13 mouse cellular contexts compared by ENCODE assay signal in the genomic region with DNA sequence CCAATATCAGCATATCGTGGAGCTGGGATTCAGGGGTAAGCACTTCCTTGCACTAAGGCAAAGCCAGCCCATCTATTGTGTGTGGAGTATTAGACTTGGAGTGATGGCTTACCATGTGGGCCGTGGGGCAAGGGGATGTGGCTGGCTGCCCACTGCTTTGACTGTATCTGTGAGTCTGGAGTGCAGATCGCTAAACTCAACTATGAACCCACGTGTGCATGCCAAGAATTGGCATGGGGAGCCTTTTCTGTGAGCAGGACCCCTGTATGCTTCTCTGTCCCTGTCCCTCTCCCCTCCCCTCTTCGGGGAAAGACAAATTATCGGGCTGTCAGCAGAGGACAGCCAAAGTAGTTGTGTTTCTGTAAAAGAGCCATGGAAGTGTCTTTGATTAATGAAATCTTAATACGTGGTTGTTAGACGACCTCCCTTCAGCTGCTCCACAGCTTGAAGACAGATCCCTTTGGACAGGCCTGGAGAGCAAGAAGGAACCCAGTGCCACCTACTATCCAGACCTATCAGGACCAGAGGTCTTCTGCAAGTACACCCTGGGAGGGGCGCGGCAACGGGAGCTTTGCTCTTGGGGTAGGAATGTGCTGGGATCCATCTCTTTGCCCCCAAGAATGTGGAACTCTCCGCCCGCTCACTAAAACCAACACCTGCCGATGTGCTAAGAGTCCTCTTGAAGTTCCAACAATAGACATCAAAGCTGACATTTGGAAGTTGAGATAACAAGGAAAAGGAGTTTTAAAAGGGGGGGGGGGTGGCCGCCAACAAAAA. TPM values are rescaled to one million over a fixed set of nuclear protein-coding genes. Genes with fewer than 3 reads are reported as not detected.
DNase-seq lines count a peak whose midpoint lies in the region; ATAC-seq lines count a peak whose summit lies in the region.
"Had no signal": no experiment of that assay in that cellular context is flagged by ENCODE, and none has a peak within 500 bp of the region (broad histone marks: within the 10 kb centered on the region; RNA-seq: fewer than 3 reads in every experiment).

No protein-coding gene starts in this region.

- H3K36me3 ChIP-seq in forebrain, embryonic 14.5 days (ENCODE audit: control insufficient read depth, insufficient read depth, low read length), result no peaks in the 10 kb centered on the region
- H3K36me3 ChIP-seq in forebrain, embryonic 12.5 days (replicated peaks), result no peaks in the 10 kb centered on the region
- no peaks in the 10 kb centered on the region for H3K36me3 ChIP-seq in hindbrain, embryonic 14.5 days (replicated peaks; ENCODE audit: control insufficient read depth, insufficient read depth)
- H3K36me3 ChIP-seq in hindbrain, embryonic 12.5 days, result no peaks in the 10 kb centered on the region
- peaks cover 20% of the 10 kb centered on the region for H3K36me3 ChIP-seq in megakaryocyte, embryonic 14.5 days (replicated peaks; ENCODE audit: low read length)
- H3K36me3 ChIP-seq: midbrain, embryonic 15.5 days had no signal

- no peak overlapping the region for H3K9ac ChIP-seq in forebrain, embryonic 14.5 days (ENCODE audit: low read length)
- H3K9ac ChIP-seq in forebrain, embryonic 12.5 days, result no peak overlapping the region
- H3K9ac ChIP-seq in hindbrain, embryonic 14.5 days, result no peak overlapping the region
- no peak overlapping the region for H3K9ac ChIP-seq in hindbrain, embryonic 12.5 days
- H3K9ac ChIP-seq: midbrain, embryonic 15.5 days had no signal

- no peaks in the 10 kb centered on the region for H3K9me3 ChIP-seq in forebrain, embryonic 14.5 days (replicated peaks; ENCODE audit: control insufficient read depth, low read length)
- H3K9me3 ChIP-seq in forebrain, embryonic 12.5 days, result no peaks in the 10 kb centered on the region
- H3K9me3 ChIP-seq in hindbrain, embryonic 14.5 days (ENCODE audit: control insufficient read depth, low read length), result no peaks in the 10 kb centered on the region
- no peaks in the 10 kb centered on the region for H3K9me3 ChIP-seq in hindbrain, embryonic 12.5 days (replicated peaks)
- no peaks in the 10 kb centered on the region for H3K9me3 ChIP-seq in megakaryocyte, embryonic 14.5 days
- H3K9me3 ChIP-seq: midbrain, embryonic 15.5 days had no signal

- 43% methylated on average over 15 of the region's 15 CpGs for WGBS in forebrain, embryonic 14.5 days
- 56% methylated on average over 15 of the region's 15 CpGs for WGBS in forebrain, embryonic 12.5 days
- 31% methylated on average over 15 of the region's 15 CpGs for WGBS in hindbrain, embryonic 14.5 days
- WGBS in hindbrain, embryonic 12.5 days, result 34% methylated on average over 15 of the region's 15 CpGs

- peak; percentile 27 for DNase-seq in forebrain, embryonic 14.5 days (ENCODE audit: low spot score)
- no peak for DNase-seq in hindbrain, embryonic 14.5 days (ENCODE audit: low spot score)
- peak; percentile 24 for DNase-seq in embryo, embryonic 9.5 days (ENCODE audit: extremely low spot score)
- no peak for DNase-seq in spleen, postnatal 4 days (ENCODE audit: low spot score in 2 of 2)
- DNase-seq: cerebellum, adult 2 months; right cerebral cortex, adult 18-20 months; thymus, adult 18-20 months had no signal

- H3K4me3 ChIP-seq in forebrain, embryonic 14.5 days (ENCODE audit: low read depth, low read length), result no peak overlapping the region
- no peak overlapping the region for H3K4me3 ChIP-seq in forebrain, embryonic 12.5 days (replicated peaks)
- H3K4me3 ChIP-seq in hindbrain, embryonic 14.5 days (replicated peaks; ENCODE audit: low read length), result no peak overlapping the region
- no peak overlapping the region for H3K4me3 ChIP-seq in hindbrain, embryonic 12.5 days
- H3K4me3 ChIP-seq in megakaryocyte, embryonic 14.5 days (replicated peaks), result peak overlapping the region; percentile 28
- H3K4me3 ChIP-seq: midbrain, embryonic 15.5 days had no signal

- H3K4me2 ChIP-seq in forebrain, embryonic 14.5 days (ENCODE audit: low read length), result no peak overlapping the region
- H3K4me2 ChIP-seq in forebrain, embryonic 12.5 days, result no peak overlapping the region
- no peak overlapping the region for H3K4me2 ChIP-seq in hindbrain, embryonic 14.5 days (replicated peaks)
- no peak overlapping the region for H3K4me2 ChIP-seq in hindbrain, embryonic 12.5 days (replicated peaks)
- H3K4me2 ChIP-seq: liver, embryonic 11.5 days; midbrain, embryonic 15.5 days had no signal

- ATAC-seq in forebrain, embryonic 14.5 days, result peak; percentile 29; the same call in 1 of the 2 replicates
- no peak for ATAC-seq in forebrain, embryonic 12.5 days (ENCODE audit: low FRiP score)
- peak; percentile 46; the same call in 1 of the 2 replicates for ATAC-seq in hindbrain, embryonic 14.5 days (ENCODE audit: low FRiP score)
- ATAC-seq in hindbrain, embryonic 12.5 days (ENCODE audit: low FRiP score), result no peak
- no peak for ATAC-seq in megakaryocyte, adult 5-6 weeks (ENCODE audit: poor library complexity, severe bottlenecking)
- ATAC-seq: midbrain, embryonic 15.5 days had no signal

- no peak overlapping the region for H3K27ac ChIP-seq in forebrain, embryonic 14.5 days (ENCODE audit: low read depth, low read length)
- no peak overlapping the region for H3K27ac ChIP-seq in forebrain, embryonic 12.5 days
- no peak overlapping the region for H3K27ac ChIP-seq in hindbrain, embryonic 14.5 days
- H3K27ac ChIP-seq in hindbrain, embryonic 12.5 days, result no peak overlapping the region
- H3K27ac ChIP-seq: midbrain, embryonic 15.5 days had no signal

- 0 out of 2 replicates have a peak, but pooled peaks cover 3% of the 10 kb centered on the region for H3K4me1 ChIP-seq in forebrain, embryonic 14.5 days (ENCODE audit: control insufficient read depth, insufficient read depth, low read length)
- peaks cover 19% of the 10 kb centered on the region; the same call in 1 of the 2 replicates for H3K4me1 ChIP-seq in forebrain, embryonic 12.5 days
- H3K4me1 ChIP-seq in hindbrain, embryonic 14.5 days (replicated peaks; ENCODE audit: control insufficient read depth, insufficient read depth, low read length), result peaks cover 6% of the 10 kb centered on the region; the same call in 1 of the 2 replicates
- H3K4me1 ChIP-seq in hindbrain, embryonic 12.5 days, result peaks cover 19% of the 10 kb centered on the region
- peaks cover 61% of the 10 kb centered on the region for H3K4me1 ChIP-seq in megakaryocyte, embryonic 14.5 days

- no peaks in the 10 kb centered on the region for H3K27me3 ChIP-seq in forebrain, embryonic 14.5 days (replicated peaks; ENCODE audit: control insufficient read depth, insufficient read depth, low read length)
- no peaks in the 10 kb centered on the region; the same call in 1 of the 2 replicates for H3K27me3 ChIP-seq in forebrain, embryonic 12.5 days
- H3K27me3 ChIP-seq in hindbrain, embryonic 14.5 days (ENCODE audit: control insufficient read depth, insufficient read depth, low read length), result no peaks in the 10 kb centered on the region
- H3K27me3 ChIP-seq in hindbrain, embryonic 12.5 days, result no peaks in the 10 kb centered on the region
- no peaks in the 10 kb centered on the region for H3K27me3 ChIP-seq in megakaryocyte, embryonic 14.5 days (replicated peaks)
- H3K27me3 ChIP-seq: midbrain, embryonic 15.5 days had no signal

RNA-seq across cellular contexts. Expression of gene Zbtb16, which starts 53.5 kb away (rescaled TPM):
- 2.3 and 3.7 TPM in 2 replicates for polyA plus RNA-seq in forebrain, embryonic 14.5 days (2014; fragmentation: Nextera tagmentation; extraction: Ambion mirVana)
- 3.5 and 5.6 TPM in 2 replicates for polyA plus RNA-seq in forebrain, embryonic 12.5 days (2016; fragmentation: Nextera tagmentation; extraction: Ambion mirVana)
- 5.3 and 6.0 TPM in 2 replicates for polyA plus RNA-seq in hindbrain, embryonic 14.5 days (2014; fragmentation: Nextera tagmentation; extraction: Ambion mirVana)
- polyA plus RNA-seq in hindbrain, embryonic 12.5 days (2016; fragmentation: Nextera tagmentation; extraction: Ambion mirVana), result 6.8 and 6.9 TPM in 2 replicates
- polyA plus RNA-seq in megakaryocyte, embryonic 14.5 days (2012; ENCODE audit: insufficient read depth, low replicate concordance), result 1.00 and 1.8 TPM in 2 replicates
- total RNA-seq in megakaryocyte, adult 5-6 weeks (2015), result 1.9 and 3.0 TPM in 2 replicates
- total RNA-seq in megakaryocyte, adult 5-6 weeks (2017), result 2.2 and 2.7 TPM in 2 replicates

Comparison
In these comparisons a context has a peak if more than half of its experiments do, and no peak if none do; other contexts are left out.
1. ATAC-seq: peak in forebrain, embryonic 14.5 days (single experiment) and hindbrain, embryonic 14.5 days (single experiment); none in forebrain, embryonic 12.5 days (single experiment), hindbrain, embryonic 12.5 days (single experiment) and megakaryocyte, adult 5-6 weeks (single experiment).
2. DNase-seq: peak in forebrain, embryonic 14.5 days (single experiment) and embryo, embryonic 9.5 days (single experiment); none in hindbrain, embryonic 14.5 days (single experiment) and spleen, postnatal 4 days (0 of 2).